Mouse (Mus musculus) heart, adult 9 months (tissue): ENCODE data around the gene Hoxb4.

ENCODE experiments used
- DNase-seq, 2 experiments: peaks; one replicate each; pipeline ENCODE4 v3.0.0; 2022; ENCODE audit warnings: low spot score in 2 of 2

Hoxb4 gene

DNA sequence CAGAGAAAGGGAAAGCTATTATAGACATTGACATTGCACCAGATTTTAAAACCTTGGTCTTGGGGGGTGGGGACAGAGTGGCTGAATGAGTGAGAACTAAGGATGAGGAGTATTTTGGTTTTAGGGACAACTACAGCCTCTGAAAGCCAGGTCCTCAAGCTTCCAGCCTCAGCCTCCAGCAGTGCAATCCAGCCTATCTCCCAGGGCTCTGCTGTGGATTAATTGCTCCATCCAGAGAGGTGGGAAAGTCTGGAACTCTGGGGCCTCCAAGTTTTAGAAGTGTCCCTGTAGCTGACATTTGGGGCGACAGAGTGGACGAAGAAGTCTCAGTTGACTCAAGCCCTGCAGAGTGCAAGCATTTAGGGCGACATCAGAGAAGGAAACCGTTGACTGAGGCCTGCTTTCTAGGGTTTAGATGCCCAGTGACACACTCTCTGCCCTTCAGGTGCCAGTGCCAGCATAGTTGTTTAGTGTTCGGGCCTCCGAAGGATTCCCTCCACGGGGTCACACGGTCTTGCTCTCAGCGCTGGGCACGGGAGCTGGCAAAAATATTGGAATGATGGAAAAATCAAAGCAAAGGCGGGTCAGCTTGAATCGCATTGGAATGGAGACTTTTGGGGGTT, 4.2 kb upstream of the Hoxb4 start:
- no peak for DNase-seq

DNA sequence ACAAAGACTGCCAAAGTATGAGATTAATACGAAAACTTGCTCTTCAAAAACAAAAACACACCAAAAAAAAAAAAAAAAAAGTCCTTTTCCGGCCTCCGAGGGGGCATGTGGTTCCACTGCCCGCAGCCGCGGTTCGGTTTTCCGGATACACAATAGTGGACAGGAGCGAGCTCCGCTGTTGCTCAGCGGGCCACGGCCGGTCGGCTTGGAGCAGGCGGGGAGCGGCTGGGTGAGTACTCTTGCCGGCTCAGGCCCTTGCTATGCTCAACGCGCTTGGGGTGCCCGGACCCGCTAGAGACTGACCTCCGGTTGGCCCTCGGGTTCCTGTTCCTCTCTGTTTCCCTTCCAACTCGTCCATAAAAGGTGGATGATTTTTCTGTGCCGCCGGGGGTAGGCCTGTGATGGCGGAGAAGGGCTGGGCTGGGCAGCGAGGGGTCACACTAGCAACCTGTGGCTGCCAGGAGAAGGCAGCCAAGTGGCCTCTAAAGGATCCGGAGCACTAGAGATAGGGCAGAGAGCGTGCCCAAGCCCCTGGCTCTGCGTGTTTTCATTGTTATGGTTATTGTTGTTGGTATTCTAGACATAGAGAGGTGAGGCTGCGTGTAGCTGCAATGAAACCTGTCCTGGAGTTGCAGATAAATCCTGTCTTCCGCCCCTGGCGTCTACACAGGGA, 3.3 kb upstream of the Hoxb4 start:
- no peak for DNase-seq

DNA sequence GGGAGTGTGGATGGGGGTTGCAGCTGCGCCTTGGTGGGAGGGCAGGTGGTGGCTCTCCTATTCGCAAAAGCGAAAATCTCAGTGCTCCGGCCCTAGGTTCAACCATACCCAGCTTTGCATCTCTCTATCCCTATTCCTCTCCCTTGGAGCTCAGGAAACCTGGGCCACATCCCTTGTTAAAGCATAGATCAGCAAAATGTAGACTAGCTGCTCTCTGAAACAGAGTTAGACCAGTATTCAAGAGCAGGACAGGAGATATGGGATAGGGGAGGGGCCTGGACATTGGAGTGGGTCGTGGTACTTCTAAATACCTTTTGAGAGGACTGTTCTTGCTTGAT, 2.8 kb upstream of the Hoxb4 start:
- no peak for DNase-seq

DNA sequence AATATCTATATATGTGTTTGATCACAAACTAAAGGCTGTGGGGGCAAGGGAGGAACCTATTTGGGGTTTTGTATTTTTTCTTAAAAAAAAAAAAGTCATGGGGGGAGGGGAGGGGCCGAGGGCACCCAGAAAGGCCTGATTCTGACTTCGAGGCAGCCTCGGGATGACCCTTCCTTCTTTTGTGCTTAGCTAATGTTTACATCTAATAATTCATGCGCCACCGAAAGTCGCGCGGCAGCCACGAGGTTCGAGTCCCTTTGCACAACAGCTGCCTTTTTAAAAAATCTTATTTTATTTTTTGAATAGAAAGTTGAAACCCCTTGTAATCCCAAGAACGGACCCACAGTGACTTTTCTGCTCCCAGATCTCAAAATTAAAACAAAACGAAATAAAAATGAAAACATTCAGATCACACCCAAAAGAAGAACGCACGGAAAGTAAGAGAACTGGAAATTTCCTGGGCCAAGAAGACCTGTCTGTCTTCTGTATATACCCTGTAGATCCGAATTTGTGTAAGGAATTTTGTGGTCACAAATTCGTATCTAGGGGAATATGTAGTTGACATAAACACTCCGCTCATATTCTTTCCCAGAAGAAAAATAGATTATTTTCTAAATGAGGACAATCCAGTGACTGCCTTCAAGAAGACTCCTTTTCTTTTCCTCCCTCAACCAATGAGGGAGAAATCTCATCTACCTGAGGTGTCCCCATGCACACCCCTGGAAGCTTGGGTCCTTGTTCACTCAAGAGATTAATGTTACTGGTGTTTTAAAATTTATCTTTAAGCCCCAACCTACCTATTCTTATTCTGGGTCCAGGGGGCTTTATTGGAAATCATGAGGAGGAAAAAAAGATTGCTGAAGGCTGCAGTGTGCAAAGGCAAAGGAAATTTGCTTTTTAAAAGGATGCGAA, 1.1 kb upstream of the Hoxb4 start:
- no peak for DNase-seq

DNA sequence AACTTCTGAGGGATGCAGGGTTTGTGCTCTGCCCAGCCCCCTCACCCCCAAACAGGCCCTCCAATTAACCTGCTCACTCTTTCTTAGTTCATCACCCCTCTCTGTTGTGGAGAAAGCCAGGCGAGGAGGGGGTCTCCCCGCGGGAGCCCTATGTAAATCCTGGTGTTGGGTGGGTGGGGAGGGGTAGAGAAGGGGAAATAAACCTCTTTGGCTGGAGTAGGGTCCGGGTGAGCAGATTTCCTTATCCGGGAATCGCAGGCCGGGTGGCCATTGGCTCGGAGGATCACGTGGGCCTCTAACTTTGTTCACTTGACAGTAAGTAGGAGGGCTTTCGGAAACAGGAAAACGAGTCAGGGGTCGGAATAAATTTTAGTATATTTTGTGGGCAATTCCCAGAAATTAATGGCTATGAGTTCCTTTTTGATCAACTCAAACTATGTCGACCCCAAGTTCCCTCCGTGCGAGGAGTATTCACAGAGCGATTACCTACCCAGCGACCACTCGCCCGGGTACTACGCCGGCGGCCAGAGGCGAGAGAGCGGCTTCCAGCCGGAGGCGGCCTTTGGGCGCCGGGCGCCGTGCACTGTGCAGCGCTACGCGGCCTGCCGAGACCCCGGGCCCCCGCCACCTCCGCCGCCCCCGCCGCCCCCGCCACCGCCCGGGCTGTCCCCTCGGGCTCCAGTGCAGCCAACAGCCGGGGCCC, 452 bp downstream of the Hoxb4 start:
- DNase-seq = peak; percentile 56 to 80

DNA sequence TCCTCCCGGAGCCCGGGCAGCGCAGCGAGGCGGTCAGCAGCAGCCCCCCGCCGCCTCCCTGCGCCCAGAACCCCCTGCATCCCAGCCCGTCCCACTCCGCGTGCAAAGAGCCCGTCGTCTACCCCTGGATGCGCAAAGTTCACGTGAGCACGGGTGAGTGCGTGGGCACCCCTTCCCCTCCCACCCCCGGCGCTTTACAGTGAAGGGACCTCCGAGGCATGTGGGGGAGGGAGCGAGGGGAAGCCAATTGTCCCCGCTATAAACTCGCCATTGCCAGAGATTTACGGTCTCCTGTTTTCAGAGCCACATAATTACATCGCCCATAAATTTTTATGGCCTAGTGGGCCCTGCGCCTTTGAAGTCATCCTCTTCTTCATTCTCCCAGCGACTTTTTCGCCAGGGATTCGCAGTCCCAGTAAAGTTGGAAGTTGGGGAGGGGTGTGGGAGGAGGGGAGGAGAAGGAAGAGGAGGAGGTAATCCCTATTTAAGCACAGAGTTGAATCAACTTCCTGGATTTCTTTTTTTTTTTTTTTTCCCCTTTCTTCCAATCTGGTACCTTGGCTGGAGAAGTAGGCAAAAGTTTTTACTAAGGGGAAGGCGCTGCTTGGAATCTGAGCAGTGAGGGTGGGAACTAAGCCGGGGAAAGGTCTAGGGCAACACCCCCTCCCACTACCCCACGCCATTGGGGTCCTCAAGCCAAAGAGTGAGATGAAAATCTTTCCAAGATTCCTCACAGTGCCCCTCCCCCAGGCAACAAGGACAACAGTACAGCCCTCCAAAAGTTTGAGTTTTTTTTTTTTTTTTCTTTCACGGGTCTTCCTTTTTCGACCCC, 1.2 kb downstream of the Hoxb4 start:
- DNase-seq = no peak

DNA sequence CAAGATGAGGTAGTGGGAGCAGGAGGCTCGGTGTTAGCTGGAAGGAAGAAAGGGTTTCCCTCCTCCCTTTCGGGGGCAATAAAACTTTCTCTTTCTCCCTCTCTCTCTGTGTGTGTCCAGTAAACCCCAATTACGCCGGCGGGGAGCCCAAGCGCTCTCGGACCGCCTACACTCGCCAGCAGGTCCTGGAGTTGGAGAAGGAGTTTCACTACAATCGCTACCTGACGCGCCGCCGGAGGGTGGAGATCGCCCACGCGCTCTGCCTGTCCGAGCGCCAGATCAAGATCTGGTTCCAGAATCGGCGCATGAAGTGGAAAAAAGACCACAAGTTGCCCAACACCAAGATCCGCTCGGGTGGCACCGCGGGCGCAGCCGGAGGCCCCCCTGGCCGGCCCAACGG, 1.8 kb downstream of the Hoxb4 start:
- DNase-seq = no peak

DNA sequence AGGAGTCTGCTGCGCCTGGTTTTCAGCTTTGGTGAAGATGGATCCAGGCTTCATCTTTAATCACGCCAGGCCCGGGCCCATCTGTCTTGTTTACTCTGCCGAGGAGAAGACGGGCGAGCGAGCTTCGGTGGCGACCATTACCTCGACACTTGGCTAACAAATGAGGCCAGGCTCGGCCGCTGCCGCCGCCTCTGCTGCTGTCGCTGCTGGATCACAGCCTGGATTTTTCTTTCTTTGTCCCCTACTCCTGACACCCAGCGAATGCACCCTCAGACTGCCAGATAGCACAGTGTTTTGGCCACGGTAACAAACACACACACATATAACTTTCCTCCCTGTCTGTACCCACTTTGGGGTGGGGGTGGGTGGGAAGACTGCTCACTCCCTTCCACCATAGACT, 2.6 kb downstream of the Hoxb4 start:
- no peak for DNase-seq

DNA sequence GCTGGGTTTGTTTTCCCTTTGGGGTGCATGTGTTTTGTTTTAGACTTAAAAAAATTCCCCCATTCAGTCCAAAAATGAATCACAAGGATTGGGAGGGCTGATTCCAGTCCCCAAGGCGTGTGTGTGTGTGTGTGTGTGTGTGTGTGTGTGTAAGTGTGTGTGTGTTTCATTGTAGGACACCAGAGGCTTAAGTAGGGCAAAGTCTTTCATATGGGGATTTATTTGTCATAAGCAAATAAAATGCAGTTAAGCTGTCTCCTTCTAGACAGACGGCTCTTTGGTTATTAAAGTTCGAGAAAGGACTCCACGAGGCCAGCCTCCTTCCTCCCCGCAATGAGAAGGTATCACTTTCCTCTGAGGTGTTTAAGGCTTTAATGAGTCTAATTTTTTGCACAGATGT, 3.8 kb downstream of the Hoxb4 start:
- DNase-seq = no peak

DNA sequence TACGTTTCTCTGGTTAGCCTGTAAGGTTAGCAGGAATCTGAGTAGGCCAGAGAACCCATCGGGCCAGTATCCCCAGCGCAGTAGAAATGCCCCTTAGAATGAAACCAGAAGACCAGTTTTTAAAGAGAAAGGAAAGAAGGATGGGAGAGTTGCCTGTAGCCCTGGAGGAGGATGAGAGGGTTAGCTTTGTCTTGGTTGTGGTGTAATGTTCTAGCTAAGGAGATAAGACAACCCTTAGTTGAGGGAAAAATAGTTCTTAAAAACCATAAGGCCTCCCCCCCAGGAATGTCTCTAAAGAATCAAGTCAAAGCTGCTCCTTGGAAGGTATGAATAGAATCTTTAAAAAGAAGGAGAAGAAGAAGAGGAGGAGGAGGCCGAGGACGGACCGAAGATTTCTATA, 4.7 kb downstream of the Hoxb4 start:
- no peak for DNase-seq

DNA sequence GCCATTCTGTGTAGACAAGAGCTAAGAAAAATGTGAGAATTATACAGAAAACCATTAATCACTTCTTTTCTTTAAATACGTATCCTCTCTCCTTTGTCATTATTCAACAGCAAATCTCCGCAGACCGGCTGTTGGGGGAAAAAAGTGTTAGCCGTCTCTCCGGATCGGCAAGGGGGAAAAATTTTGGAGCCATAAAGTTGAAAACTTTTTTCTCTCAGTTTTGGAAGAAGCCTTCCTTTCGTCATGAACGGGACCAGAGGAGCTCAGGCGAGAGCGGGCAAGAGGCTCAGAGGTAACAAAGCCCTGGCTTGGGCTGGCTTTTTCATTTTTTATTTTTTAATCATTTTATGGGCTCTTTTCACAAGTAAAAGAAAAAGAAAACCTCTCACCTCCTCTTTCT, 5.1 kb downstream of the Hoxb4 start, which contains the start of gene Hoxb3:
Gene Hoxb3 (plus strand): TSS at position 173 of the 400 bp plus-strand sequence.
- no peak for DNase-seq

DNA sequence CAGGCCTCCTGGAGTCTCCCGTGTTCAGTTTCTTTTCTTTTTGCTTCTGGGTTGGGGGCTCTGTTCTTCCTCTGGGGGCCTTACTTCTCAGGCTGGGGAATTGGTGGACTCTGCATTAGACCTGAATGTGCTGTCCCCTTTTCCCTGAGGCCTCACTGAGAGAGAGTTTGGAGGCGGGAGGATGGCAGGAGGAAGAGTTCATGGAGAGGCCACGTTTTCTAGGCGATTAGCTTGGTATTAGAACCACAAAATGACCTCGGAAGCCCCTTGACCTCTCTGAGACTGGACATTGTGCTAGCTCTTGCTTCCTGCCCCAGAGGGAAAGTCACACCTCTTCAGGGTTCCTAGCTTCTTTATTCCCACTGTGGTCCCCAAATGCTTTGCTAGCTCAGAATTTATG, 6.1 kb downstream of the Hoxb4 start:
- no peak for DNase-seq

DNA sequence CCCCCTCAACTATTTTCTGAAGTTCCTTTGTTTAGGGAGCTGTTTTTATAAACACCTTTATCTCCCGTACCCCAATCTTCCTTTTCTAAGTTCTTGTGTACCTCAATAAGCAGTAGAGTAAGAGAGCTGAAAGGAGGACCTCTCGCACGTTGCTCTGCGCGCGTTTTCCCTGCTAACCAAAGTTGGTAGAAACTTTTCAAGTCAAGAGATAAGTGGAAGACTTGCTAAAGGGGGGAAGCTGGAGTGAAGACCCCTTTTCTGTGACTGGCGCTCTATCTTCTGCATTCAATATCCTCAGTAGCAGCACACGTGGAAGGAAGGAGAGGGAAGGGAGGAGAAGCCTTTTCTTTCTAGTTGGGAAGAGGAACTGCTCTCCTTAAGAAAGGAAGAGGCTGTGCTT, 6.9 kb downstream of the Hoxb4 start:
- no peak for DNase-seq

DNA sequence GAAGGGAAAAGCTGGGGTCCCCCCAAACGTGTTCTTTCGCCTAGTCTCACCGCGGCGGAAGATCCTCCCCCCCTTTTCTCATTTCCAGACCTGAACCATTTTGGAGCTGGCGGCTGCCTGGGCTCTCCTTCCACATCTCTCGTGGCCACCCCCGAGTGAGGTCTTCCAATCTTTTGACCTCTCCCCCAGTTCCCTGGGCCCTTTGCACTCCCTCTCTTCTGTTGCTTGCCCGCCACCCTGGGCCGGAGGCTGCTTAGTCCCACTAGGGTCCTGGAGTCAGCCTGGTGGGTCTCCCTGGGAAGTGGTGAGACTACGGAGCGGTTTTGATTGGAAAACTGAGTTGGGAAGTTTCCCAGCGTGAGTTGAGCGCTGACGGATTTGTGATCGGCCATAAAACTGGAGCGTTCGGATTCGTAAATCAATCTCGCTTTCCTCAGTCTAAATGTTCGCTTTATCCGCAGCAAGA, 7.7 kb downstream of the Hoxb4 start:
- no peak for DNase-seq

DNA sequence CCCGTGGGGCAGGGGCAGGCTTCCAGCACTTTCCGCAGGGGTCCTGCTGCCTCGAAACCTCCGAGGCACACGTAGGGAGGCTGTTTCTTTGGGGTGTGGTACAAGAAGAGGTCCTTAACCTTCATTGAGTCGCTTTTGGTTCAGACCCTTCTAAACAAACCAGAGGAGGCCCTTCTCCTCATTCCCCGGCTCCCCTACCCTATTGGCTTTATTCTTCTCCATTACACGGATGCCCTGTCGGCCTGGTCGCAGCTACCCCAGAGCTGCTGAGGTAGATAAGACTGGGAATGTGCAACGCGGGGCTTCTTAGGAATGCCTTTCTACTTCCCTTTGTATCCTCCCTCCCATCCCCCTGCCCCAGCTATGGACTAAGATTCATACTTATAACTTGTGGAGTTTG, 8.6 kb downstream of the Hoxb4 start:
- DNase-seq = no peak

DNA sequence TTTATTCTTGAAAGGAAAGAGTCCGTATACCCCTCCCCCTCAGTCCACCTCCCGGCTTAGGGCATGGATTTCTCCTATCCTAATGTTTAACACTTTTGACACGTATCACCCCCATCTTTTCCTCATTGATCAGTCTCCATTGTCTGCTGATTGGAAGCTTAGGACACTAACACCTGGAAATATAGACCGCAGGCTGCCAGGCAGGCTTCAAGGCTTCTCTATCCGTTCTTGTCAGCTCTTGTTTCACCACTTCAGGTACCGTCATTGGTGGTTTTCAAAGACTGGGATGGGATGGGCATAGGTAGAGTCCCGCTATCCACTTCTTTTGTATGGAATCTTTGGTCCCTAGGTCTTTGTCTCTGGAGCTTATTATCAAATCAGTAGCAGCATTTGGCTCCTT, 9.1 kb downstream of the Hoxb4 start:
- DNase-seq = no peak

DNA sequence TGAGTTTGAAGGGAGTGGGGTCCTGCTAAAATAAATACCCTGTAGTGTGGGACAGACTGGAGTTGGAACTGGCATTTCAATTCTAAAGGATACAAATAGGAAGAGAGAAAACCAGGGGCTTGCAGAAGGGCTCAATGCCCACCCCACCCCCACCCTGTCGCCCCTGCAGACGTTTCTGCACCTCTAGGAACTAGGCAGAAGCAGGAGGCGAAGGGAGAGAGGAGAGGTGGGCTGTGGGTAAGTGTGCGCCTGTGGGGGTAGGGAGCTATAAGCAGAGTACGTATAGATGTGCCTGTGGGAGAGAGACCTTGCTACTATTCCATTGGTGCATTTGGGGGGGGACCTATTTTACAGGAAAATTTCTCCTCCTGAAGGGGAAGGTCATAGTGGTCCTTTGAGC, 9.7 kb downstream of the Hoxb4 start:
- no peak for DNase-seq

DNA sequence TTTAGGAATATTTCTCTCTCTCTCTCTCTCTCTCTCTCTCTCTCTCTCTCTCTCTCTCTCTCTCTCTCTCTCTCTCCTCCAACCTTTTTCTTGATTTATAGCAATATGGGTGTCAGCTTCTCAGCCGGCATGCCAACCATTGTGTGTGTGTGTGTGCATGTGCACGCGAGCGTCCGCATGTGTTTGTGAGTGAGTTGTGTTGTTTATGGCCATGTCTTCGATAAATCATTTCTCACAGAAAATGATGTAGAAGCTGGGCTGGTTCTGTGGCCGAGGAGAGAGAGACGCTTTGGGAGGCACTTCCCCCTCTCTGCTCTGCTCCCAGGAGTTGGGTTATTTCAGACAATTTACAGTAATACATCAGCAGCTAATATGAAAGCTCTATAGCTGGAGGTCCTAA, 10.5 kb downstream of the Hoxb4 start:
- DNase-seq = no peak

DNA sequence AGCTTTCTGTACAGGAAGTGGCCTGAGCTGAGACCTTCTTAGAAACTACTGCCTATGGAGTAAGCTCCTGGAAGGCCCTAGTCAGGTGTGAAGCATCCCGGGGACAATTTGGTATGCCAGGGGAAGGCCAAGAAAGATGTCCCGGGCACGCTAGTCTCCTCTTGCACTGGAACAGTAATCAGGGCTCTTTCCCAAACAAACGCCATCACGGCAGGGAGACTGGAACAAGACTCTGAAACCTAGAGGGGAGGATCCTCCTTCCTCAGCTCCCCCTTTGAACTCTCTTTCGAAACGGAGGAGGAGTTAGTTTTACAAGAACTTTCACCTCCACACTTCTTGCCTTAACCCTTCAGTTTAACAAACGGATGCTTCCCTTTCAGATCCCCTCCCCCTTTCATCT, 14.0 kb downstream of the Hoxb4 start:
- no peak for DNase-seq

DNA sequence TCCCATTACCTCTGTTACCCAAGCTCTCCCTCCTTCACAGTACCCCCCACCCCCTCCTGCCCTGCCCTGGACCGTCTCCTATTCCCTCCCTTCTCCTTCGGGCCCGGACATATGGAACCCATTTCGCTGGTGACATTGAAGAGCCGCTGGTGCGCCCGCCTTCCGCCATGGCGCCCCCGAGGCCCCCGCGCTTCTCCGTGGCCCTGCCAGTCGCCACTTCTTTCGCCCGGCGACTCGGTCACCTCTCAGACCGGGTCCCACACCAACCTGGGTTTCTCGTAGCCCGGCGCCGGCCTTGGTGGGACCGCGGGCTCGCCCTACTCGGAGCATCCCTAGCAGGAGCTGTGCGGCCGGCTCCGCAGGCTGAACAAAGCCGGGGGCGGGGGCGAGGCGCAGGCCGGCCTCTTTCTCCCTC, 14.6 kb downstream of the Hoxb4 start:
- no peak for DNase-seq

DNA sequence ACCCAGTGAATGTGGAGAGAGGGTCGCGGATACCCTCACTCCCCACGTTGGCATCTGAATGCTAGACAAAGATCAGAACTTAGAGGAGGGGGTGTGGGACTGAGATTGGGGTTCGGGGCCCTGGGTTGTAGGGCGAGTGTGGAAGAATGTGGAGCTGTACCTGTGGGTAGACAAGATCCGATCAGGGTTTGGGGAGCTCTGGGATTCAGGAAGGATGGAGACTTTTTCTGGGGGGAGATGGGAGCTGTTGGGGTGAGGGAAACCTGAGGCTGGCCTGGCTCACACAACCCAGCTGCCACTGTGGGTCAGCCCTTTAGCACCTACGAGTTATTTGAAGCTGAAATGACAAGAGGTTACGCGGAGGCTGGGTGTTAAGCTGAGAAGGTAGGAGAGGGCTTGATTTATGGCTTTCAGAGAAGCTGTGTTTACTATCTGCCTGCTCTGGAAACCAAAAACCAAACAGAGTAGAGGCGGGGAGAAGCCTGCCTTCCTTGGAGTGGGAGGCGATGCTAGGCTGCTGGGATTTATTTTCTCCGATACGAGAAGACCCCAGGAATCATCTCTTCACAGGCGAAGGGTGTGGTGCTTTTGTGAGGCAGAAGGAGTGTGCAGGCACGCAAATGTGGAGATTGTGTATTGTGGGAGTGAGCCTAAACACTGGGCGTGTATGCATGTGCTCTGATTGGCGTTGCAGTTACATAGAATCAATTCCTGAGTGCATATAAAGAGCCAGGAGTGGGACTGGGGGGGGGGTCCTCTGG, 15.4 kb downstream of the Hoxb4 start:
- no peak for DNase-seq
